Mouse (Mus musculus) cerebellum, postnatal 36 days (tissue): ENCODE data around the gene Ubr1.

Experiments
- DNase-seq, 2 experiments: peaks; one replicate each; pipeline ENCODE4 v3.0.0; 2021 to 2022; ENCODE audit warnings: mixed read lengths in 2 of 2

Ubr1 gene

DNA sequence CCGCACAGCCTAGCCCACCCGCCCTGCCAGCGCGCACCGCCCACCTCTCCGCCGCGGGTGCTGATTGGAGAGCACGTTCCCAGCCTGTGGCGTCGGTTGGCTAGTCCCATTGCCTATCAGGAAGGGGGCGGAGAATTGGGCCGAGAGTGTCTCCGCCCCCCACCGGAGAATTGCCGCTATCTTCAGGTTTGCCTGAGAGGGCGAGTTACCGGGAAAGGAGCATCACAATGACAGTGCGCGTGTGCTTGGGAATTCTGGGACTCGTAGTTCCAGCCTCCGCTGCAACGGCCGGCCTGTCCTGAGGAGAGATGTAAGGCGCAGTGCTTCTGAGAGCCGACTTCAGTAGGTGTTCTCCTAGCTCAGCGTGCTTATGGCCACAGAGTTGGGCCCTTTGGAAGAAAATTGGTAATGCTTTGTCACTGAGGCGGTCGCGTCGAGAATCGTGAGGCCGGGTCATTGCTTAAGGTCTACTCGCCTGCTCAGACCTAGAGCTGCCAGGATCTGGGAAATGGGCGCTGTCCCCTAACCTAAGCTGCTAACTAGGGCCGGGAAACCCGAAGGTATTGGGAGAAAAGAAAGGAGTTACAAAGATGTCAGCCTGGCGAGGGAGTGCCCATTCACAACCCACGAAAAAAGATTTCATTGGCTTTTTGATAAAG lies 120.0 kb downstream of the Ubr1 start, which contains the start of gene Ttbk2:
Gene Ttbk2, minus strand, starts transcription at position 181 of the 659 bp plus-strand sequence.
- DNase-seq: peak; percentile 99

GRCm38 (mm10) chr2:120849449-120850423 lies 120.8 kb downstream of the Ubr1 start, which contains the start of gene Cdan1:
TSS of gene Cdan1 (minus strand) at chr2:120850128.
- peak; percentile 58 to 61 for DNase-seq

GRCm38 (mm10) chr2:120845280-120845679 lies 125.2 kb downstream of the Ubr1 start:
- no peak for DNase-seq

DNA sequence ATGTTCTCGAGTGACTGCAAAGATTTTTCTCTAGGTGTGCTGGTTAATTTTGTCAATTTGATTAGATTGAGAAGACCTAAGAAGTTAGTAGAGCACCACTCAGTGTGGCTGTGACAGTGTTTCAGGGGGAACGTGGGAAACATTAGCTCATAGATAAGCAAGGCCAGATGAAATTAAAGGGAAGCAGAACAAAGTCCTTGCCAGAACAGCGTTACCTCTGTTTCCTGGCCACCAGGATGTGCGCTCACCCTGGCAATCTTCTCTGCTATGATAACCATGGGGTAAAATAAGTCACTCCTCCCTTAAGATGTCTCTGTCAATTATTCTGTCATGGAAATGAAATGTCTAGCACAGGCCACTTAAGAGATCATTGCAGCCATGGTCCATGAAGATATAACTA lies 126.5 kb downstream of the Ubr1 start:
- DNase-seq: no peak

DNA sequence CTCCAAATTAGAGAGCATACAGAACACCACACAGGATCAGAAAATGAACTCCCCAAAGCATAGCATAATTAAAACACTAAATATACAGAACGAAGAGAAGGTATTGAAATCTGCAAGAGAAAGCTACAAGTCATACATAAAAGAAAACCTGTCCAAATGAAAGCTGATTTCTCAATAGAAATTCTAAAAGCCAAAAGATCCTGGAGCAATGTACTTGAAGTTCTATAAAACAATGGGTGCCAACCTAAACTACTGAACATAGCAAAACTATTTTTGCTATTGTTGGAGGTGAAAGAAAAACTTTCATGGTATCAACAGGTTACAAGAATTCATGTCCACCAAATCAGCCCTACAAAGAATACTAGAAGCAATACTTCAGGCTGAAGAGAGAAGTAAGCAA lies 129.3 kb downstream of the Ubr1 start:
- no peak for DNase-seq

DNA sequence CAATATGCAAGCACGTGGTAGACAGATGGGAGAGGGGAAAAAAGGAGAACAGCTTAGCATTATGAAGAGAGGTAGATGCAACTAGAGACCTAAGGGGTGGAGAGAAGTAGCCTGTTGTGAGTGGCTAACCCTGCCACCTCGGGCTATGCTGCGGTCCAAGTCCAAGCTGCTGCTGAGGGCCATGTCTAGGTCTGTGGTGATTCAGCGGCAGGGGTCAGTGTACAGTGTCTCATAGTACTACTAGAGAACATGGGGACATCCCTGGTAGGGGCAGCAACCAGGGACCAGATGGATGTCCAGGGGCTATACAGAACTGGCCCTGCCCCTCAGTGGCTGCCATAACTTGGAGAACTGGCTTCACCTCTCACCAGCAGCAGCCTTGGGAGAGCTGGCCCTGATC lies 135.3 kb downstream of the Ubr1 start:
- no peak for DNase-seq

DNA sequence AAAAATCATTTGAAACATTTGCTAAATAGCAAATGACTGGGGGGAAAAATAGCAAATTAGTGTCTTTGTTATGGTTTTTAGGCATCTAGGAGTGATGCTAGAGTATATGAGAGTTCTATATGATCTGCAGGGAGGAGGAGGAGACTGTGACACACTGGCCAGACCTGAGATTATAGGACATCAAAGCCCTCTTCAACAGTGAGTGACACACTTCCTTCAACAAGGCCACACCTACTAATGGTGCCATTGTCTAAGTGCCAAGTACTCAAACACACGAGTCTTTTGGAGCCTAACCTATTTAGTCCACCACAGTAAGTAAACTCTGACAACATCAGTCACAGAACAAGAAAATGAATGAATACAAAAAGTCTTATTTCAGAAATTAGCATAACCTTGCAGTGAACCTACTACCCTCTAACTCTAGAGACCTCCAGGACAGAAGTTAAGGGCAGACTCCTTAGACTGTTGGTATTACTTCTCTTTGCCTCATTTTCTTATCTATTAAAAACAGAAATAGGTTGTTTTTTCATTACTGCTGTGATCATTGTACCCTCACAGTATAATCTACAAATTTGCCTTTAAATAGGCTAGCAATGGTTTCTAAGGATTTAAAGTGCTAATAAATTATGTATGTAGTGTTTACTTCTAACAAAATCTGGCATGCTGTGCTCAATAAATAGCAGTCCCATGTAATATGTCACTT lies 143.4 kb downstream of the Ubr1 start:
- DNase-seq: no peak
